Mouse (Mus musculus): ENCODE results near the gene Smok2b.
A peak's percentile ranks its signal among the peaks of the same experiment; 100 is the strongest.
"Not testable (repeated sequence)": the region's sequence is repeated elsewhere in the genome, so short reads cannot be mapped to it uniquely, and the experiment has no call there.

The Smok2b gene

DNA sequence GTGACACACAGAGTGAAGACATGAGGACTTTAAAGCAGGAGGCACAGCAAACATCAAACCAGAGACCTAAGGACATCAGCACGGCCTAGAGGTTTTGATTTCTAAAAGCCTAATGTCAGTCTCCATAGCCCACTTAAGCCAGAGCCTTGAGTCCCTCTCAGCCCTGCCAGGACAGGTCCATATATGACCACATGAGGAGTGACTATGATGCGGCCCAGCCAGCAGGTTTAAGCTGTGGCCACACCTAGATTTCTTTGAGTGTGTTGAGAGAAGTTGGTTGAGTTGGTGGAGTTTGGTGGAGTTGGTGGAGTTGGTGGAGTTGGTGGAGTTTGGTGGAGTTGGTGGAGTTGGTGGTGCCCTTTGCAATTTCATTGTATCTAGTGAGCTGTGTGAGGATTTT is at the start of gene Smok2b:
TSS of gene Smok2b (plus strand) at position 301 of the 400 bp plus-strand sequence.
- DNase-seq (ENCODE audit: low spot score in 2 of 2): not testable (repeated sequence)

GRCm38 (mm10) chr17:13180491-13180890 is 49.6 kb upstream of the Smok2b start:
- DNase-seq (ENCODE audit: low spot score in 2 of 2): not testable (repeated sequence)

GRCm38 (mm10) chr17:13182712-13183111 is 47.3 kb upstream of the Smok2b start:
- DNase-seq (ENCODE audit: low spot score in 2 of 2): not testable (repeated sequence)

GRCm38 (mm10) chr17:13184514-13184913 is 45.5 kb upstream of the Smok2b start:
- DNase-seq (ENCODE audit: low spot score in 2 of 2): not testable (repeated sequence)

DNA sequence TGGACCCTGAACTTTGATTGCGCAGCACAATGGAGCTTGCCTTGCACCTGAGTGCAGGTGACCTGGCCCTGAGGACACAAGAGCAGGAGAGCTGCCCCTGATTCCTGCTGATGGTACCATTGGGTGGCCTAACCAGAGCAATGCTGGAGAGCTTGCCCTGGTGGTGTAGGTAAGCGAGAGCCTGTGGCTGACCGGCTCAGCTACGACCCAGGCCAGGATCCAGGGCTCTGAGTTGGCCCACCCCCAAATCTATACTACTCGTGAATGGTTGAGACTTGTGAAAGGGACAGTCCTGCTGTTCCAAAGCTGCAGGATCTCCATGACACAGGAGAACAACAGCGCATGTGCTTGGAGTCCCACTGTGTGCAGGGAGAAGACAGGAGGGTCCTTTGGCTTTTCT is 43.5 kb upstream of the Smok2b start:
- not testable (repeated sequence) for DNase-seq (ENCODE audit: low spot score in 2 of 2)

GRCm38 (mm10) chr17:13187621-13188020 is 42.4 kb upstream of the Smok2b start:
- DNase-seq (ENCODE audit: low spot score in 2 of 2): not testable (repeated sequence)

DNA sequence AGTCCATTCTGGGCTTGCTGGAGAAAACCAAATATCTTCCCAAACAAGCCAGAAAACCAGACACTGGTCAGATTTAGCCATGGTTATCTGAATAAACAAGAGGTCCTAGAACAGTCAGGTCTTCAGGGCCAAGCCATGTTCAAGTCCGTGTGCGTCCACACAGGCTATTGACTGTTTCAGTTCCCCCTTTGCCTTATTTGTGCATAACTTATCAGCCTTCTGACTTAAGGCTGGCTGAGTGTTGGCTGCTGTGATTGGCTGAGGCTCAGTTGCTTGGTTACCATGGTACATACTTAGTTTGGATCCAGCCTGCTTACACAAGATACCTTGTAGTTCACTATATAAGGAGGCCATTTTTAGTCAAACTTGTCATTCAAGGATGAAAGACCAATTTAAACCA is 41.2 kb upstream of the Smok2b start:
- DNase-seq (ENCODE audit: low spot score in 2 of 2): not testable (repeated sequence)

DNA sequence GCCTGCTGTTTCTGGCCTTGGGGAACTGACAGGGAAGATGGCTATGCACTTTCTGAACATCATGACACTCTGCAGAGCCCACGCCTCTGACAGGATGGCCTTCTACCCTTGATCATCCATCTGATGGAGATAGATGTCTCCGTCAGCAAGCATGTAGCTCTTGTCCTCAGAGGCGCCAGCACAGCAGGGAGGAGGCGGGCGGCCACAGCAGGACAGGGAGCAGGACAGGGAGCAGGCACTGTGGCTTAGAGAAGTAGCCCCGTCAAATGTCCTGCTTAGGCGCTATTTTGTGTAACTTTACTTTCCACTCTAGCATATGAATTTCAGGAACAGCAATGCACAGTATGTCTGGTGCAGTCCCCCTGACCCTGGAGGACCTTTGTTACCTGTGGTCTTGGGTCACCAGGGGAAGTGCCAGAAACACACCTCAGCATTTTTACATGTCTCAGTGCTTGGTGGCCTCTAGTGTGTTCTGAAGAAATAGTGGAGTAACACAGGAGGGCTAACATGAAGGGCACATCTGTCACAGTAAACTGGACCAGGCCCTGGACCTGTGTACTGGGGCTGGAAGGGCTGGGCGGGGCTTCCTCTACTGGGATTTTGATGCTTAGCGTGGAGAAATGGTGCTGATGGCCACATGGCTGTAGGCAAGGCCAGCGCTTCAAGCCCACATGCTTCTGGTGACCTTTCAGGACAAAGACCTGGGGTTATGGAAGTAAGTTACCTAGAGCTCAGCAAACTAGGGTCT is 39.0 kb upstream of the Smok2b start:
- DNase-seq (ENCODE audit: low spot score in 2 of 2): not testable (repeated sequence)

GRCm38 (mm10) chr17:13196486-13196885 is 33.6 kb upstream of the Smok2b start:
- DNase-seq (ENCODE audit: low spot score in 2 of 2): not testable (repeated sequence)

DNA sequence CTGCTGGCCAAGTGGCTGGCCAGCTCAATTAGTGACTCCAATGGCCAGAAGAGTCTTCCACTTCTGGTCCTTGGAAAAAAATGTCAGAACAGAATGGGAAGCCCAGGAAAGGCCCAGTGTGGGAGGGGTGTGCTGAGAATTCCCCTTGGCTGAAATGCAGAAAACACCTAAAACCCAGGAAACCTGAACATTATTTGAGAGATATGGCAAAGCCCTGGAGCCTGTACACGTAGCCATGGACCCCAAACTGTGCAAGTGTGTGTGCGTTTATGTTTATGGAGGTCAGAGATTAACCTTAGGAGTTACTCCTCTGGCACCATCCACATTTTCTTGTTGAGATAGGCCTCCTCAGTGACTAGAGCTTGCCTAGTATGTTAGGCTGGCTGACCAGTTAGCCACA is 31.2 kb upstream of the Smok2b start:
- not testable (repeated sequence) for DNase-seq (ENCODE audit: low spot score in 2 of 2)

DNA sequence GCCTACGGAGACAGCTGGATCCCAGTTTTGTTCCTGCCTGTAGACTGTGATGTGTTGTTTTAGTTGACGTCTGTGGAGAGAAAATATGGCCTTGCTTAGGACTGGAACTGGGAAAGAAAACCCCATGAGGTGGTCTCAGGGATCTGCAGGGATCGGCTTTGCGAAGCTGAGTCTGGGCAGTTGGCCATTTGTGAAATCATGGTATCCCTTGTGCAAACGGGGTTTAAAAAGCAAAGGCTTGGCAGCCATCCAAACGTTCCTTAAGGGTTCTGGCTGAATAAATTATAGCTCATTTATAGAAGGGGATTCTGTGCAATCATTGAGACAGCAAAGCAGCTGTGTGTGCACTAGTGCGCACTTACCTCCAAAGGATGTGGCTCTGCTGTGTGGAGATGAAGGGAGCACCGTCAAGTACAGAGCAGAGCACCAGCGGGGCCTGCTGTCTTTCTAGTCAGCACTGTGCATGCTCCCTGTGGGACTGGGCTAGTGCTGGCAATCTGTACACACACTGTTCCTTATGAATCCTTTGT is 30.1 kb upstream of the Smok2b start:
- not testable (repeated sequence) for DNase-seq (ENCODE audit: low spot score in 2 of 2)

- not testable (repeated sequence) for DNase-seq (ENCODE audit: low spot score in 2 of 2)
These were observed 28.5 kb upstream of the Smok2b start for GRCm38 (mm10) chr17:13201551-13201950.

DNA sequence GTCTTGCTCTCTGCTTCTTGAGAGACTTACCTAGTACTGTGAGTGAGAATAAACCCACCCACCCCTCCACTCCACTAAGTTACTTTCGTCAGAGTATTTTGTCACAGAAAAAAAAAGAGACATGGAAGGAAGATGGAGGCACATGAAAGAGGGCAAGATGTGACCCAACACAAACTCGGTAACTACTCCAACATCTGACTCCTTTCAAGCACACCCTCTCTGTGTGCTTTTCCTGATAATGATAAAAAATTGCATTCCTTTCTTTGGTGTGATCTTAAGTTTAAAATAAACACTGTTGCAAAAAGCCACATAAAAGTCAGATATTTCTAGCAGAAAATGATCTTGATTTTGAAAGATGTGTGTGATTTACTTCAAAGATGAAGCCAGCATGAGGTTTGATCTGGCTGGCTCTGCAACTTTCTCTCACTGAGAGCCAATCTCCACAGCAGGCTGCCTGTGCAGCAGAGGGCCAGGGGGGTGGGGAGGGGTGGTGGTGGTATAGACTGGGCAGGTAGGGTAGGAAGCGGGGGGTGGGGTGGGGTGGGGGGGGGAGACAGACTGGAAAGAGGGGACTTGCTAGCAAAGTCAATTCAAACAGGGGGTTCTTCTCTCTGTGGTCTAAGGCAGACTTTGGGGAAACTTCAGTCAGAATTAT is 27.5 kb upstream of the Smok2b start:
- not testable (repeated sequence) for DNase-seq (ENCODE audit: low spot score in 2 of 2)

DNA sequence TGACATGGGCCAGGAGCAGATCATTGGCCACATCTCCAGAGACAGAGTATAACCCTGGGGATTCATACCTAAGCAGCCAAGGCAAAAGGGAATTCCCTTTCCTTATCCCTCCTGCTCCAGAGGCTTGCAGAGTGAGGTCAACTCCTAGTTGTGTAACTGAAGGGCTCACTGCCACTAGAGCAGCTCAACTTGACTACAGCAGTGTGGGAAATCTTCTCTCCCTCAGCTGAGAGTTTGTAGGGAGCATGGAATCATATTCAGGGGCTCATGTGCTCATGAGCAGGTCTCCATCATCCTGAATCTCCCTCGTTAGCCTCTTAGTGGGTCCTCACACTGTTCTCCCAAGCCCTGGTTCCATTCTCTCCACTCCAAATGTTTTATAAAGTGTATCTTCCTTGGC is 24.8 kb upstream of the Smok2b start:
- DNase-seq (ENCODE audit: low spot score in 2 of 2): not testable (repeated sequence)

DNA sequence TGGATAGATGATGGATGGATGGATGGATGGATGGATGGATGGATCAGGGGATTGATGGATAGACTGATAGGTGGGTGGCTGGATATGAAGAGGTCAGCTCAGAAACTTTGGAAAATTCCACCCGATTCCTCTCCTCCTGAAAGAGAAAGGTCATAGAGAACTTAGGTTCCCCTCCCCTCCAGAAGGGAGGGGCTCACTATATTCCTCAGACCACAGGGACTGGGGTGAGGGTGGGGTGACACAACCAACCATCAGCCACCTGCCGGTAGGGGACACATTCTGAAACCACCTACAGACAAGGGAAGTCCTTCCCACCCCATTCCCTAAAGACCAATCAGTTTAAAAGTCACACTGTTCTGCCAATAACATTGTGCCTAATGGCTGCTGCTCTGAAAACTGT is 23.6 kb upstream of the Smok2b start:
- DNase-seq (ENCODE audit: low spot score in 2 of 2): no peak

- not testable (repeated sequence) for DNase-seq (ENCODE audit: low spot score in 2 of 2)
These were observed 21.6 kb upstream of the Smok2b start for GRCm38 (mm10) chr17:13208460-13208859.

- no peak for DNase-seq (ENCODE audit: low spot score in 2 of 2)
These were observed 17.8 kb upstream of the Smok2b start for GRCm38 (mm10) chr17:13212136-13212850.

GRCm38 (mm10) chr17:13214169-13214568 is 15.9 kb upstream of the Smok2b start:
- DNase-seq (ENCODE audit: low spot score in 2 of 2): no peak

GRCm38 (mm10) chr17:13215595-13215994 is 14.5 kb upstream of the Smok2b start:
- peak in 1 of 2 experiments; percentile 16 for DNase-seq (ENCODE audit: low spot score in 2 of 2)

GRCm38 (mm10) chr17:13220888-13221287 is 9.2 kb upstream of the Smok2b start, which contains the start of gene Smok2a:
Gene Smok2a (plus strand): TSS chr17:13221188.
- DNase-seq (ENCODE audit: low spot score in 2 of 2): no peak

GRCm38 (mm10) chr17:13221921-13222320 is 8.1 kb upstream of the Smok2b start:
- DNase-seq (ENCODE audit: low spot score in 2 of 2): not testable (repeated sequence)

- not testable (repeated sequence) for DNase-seq (ENCODE audit: low spot score in 2 of 2)
These were observed 9.4 kb downstream of the Smok2b start for GRCm38 (mm10) chr17:13239461-13239860.

All from right cerebral cortex, adult 2 months (tissue).